Mouse (Mus musculus): ENCODE data around the gene Sufu. TPM values are rescaled to one million over a fixed set of nuclear protein-coding genes. Genes with fewer than 3 reads are reported as not detected.

Gene Sufu
- total RNA-seq, 2 experiments from 2014 or later: 18.3 to 18.6 TPM

DNA sequence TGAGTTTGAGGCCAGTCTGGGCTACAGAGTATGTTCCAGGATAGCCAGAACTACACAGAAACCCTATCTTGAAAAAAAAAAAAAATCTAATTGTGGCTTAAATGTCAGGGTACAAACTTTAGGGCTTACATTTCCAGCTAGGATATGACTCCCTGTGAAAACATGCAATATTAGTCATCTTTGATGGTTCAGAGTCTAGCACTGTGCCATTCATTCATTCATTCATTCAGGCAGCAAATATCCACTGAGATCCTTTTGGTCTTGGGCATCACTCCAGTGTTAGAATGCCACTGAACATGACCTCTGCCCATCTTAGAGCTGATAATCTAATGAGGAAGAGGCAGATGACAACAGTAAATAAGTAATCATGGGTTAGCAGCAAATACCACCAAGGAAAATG is 125.0 kb downstream of the Sufu start:
- no peak for DNase-seq (ENCODE audit: low spot score in 2 of 2)
- intact Hi-C loops (cut with DNase I): no loop called here

DNA sequence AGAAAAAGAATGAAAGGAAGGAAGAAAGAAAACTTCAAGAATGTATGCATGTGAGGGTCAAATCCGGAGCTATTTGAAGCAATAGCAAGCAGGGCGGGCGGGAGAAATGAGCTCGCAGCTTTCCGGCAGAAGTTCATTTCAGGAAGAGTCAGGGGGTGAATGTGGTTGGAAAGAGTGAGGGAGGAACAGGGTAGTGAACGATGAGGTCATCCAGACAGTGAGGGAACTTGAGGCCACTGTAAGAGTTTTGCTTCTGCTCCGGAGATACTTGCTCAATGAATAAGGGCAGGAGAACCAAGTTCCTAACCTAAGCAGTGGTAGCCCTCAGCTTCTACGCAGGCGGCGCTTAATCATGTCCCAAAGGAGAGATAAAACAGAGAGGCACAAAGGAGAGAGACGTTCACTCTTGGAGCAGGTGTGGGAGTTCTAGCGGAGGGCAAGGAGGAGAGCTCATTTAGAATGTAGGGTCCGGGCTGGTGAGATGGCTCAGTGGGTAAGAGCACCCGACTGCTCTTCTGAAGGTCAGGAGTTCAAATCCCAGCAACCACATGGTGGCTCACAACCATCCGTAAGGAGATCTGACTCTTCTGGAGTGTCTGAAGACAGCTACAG is 125.8 kb downstream of the Sufu start:
- no peak for DNase-seq (ENCODE audit: low spot score in 2 of 2)
- intact Hi-C loops (cut with DNase I): no loop called here

GRCm38 (mm10) chr19:46523131-46523479 is 126.4 kb downstream of the Sufu start:
- intact Hi-C loops (cut with DNase I): no loop called here

DNA sequence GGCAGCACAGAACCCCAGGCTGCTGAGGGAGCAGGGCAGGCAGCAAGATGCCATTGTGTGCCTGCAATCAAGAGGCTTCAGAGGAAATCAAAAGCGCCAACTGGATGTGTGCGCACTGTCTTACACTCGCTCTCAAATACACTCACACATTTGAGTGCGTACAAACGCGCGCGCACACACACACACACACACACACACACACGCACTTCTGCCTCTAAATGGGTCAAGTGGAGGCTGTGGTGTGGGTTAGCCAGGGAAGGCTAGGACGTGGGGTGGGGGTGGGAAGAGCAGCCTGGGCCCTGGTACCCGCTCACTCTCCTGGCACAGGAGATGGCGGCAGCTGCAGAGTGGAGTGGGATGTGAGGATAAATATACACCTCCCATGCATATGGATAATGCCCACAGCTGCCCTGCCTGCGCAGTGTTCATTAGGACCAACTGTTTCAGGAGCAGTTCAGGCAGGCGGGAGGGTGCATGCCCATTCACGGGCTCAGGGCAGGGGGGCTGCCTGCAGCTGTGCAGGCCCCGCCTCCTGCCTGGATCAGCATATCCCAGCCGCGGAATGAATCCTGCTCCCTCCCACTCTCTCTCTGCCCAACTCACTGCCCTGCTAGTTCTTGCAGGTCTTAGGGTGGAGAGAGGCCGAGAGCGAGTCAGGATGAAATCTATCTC is 126.9 kb downstream of the Sufu start:
- intact Hi-C loops (cut with DNase I): loop anchor here (2.0 kb wide), 1 partner anchor 21 kb away; no protein-coding TSS in a partner anchor
- peak; percentile 80 to 83 for DNase-seq (ENCODE audit: low spot score in 2 of 2)

More at GRCm38 (mm10) chr19:46523131-46523479, 126.4 kb downstream of the Sufu start:
- no peak for DNase-seq (ENCODE audit: low spot score in 2 of 2)

- DNase-seq (ENCODE audit: low spot score in 2 of 2): no peak
- intact Hi-C loops (cut with DNase I): loop anchor here (2.0 kb wide), 1 partner anchor 21 kb away; no protein-coding TSS in a partner anchor
Measured at GRCm38 (mm10) chr19:46524152-46524544, 127.5 kb downstream of the Sufu start.

DNA sequence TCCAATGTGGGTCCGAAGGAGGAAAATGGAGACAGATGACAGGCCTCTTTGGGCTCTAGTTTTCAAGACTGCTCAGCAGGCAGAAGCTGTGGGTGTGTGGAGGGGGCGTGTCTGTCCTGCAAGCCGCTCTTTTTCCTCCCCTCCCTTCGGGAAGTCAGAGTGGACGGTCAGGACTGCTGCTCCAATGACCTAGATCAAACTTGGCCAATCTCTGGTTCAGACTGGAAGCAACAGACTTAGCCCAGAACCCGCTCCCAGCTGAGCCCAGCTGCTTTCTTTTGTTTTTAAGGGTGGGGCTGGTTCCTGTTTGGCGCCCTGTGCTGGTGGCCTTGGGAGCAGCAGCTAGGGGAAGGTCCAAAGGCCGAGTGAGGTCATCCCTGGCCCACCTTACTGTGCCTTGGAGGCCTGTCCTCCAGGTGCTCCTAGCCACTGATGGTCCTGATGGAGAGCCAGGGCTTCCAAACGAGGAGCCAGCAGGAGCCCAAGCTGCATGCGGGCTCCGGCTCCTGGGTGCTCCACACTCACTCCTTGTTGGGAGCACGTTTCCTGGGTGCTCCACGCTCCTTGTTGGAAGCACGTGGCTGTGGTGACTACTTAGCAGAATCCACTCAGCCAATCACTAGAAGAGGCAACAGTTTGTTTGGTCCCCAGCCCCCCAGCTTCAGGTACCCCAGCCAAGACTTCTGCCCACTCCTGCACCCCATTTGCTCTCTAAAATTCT is 128.1 kb downstream of the Sufu start:
- intact Hi-C loops (cut with DNase I): loop anchor here (2.0 to 5.0 kb wide), 2 partner anchors 22 to 127 kb away; partner anchors contain the start of genes Actr1a and Sufu
- DNase-seq (ENCODE audit: low spot score in 2 of 2): no peak

DNA sequence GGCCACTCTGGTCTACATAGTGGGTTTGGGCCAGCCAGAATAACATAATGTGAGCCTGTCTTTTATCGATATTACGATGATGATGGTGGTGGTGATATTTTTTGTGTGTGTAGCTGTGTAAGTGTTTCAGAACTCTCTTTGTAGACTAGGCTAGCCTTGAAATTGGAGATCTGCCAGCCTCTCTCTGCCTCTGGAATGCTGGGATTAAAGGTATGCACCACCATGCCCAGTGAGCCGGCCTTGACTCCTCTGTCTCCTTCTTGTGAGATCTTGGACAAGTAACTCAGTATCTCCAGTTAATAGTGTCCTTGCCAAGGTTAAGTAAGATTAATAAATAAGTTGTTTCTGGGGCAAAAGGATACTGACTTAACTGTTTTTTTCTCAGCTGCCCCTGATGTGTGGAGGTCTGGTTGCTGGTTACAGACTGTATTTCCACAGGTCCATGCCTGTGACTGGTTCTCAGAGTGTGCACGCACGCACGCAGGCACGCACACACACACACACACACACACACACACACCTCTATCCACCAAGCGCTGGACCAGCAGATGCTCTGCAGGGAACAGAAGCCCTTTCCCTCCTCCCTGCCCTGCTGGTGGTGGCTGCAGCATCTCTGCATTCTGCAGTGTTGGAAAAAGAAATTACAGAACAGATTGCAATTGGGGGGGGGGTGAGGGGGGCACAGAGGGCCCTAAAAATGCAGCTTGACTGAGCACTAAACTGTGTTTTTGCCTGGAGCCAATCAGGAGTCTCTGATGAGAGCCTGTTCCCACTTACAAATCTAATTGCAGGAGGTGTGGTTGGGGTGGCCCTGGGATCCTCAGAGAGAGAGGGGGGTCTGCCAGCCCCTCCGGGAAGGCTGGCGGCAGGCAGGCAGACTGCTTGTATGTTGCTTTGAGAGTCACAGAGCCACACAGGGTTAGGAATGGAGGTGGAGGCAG is 129.3 kb downstream of the Sufu start:
- DNase-seq (ENCODE audit: low spot score in 2 of 2): no peak
- intact Hi-C loops (cut with DNase I): loop anchor here (2.0 to 5.0 kb wide), 2 partner anchors 23 to 129 kb away; partner anchors contain the start of genes Actr1a and Sufu

- intact Hi-C loops (cut with DNase I): loop anchor here (5.0 kb wide), 1 partner anchor 131 kb away; the partner anchor contains the start of genes Actr1a and Sufu
- DNase-seq (ENCODE audit: low spot score in 2 of 2): no peak
Measured at GRCm38 (mm10) chr19:46527632-46528528, 131.2 kb downstream of the Sufu start.

DNA sequence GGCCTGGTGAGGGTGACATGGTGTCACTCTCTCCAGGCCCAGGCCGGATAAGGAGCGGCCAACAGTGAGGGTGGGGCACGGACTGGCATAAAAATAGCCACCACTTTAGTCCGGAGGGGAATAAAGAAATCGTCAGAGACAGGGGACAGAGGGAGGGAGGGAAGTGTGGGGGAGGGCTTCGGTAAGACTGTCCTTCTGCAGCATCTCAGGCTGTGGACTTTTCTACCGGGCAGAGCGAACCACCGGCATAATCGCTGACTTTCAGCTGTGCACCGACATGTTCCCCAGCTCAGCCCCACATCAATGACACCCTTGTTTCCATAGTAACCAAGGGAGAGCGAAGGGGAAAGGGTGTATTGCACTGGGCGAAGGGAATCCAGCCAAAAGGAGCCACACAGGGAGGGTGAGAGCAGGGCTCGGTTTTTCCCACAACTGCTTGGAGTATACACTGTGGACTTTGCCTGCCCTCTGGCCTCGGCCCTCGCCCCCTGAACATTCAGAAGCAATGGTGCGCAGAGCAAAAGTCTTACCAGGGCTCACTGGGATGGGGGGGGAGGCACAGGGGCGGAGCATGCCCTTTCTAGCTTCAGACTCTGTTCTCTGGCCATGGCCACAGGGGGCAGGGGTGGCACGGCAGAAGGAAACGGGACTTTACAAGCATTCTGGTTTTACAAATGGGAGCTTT is 132.0 kb downstream of the Sufu start:
- DNase-seq (ENCODE audit: low spot score in 2 of 2): peak in 1 of 2 experiments; percentile 44
- intact Hi-C loops (cut with DNase I): loop anchor here (5.0 kb wide), 1 partner anchor 131 kb away; the partner anchor contains the start of genes Actr1a and Sufu

- DNase-seq (ENCODE audit: low spot score in 2 of 2): no peak
- intact Hi-C loops (cut with DNase I): loop anchor here (5.0 kb wide), 1 partner anchor 133 kb away; the partner anchor contains the start of genes Actr1a and Sufu
Measured at GRCm38 (mm10) chr19:46529601-46530448, 133.1 kb downstream of the Sufu start.

GRCm38 (mm10) chr19:46530449-46530990 is 133.8 kb downstream of the Sufu start:
- DNase-seq (ENCODE audit: low spot score in 2 of 2): no peak

GRCm38 (mm10) chr19:46531071-46532030 is 134.7 kb downstream of the Sufu start:
- no peak for DNase-seq (ENCODE audit: low spot score in 2 of 2)
- intact Hi-C loops (cut with DNase I): no loop called here

More at GRCm38 (mm10) chr19:46530449-46530990, 133.8 kb downstream of the Sufu start:
- intact Hi-C loops (cut with DNase I): no loop called here

- intact Hi-C loops (cut with DNase I): no loop called here
Measured at GRCm38 (mm10) chr19:46532031-46532688, 135.5 kb downstream of the Sufu start.

DNA sequence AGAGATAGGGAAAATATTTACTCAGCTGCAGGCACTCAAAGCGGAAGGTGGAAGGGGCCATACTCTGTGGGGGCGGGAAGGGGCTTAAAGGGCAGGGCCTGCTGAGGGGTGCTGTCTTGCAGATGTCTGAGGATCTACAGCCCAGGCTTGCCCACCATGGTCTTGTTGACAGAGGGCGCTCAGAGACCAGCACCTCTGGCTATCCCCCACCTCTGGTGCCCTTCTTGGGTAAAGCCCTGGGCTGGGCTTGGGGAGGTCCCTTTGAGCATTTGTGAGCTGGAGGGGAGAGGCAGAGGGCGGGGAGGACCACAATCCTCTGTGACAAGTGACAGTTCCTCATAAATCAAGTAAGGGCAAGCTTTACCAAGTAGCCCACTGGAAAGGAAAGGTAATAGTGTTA is 136.4 kb downstream of the Sufu start:
- no peak for DNase-seq (ENCODE audit: low spot score in 2 of 2)
- intact Hi-C loops (cut with DNase I): no loop called here

More at GRCm38 (mm10) chr19:46532031-46532688, 135.5 kb downstream of the Sufu start:
- DNase-seq (ENCODE audit: low spot score in 2 of 2): no peak

DNA sequence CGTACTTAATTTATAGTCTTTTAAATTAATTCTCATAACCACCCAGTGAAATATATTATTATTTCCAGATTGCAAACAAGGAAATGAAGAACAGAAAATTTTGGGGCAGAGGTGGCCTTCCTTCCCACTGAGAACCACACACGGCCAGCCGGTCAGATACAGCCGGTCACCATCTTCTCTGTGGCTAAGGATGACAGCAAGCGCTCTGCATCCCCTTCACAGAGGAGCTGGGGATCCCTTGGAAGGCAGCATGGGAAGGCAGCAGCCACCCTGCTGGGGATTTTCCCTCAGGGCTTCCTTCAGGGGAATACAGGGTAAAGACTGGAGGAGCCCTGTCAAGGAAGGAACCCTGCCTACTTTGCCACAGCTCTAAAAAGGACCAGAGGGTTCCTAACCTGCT is 136.8 kb downstream of the Sufu start:
- intact Hi-C loops (cut with DNase I): no loop called here
- DNase-seq (ENCODE audit: low spot score in 2 of 2): no peak
